Mouse (Mus musculus) heart, embryonic 15.5 days (tissue): Measurements from ENCODE around the gene Cd82. TPM values are rescaled to one million over a fixed set of nuclear protein-coding genes. Genes with fewer than 3 reads are reported as not detected.

Experiments used
- ATAC-seq: fragments of 200-750 bp; cut with Nextera tagmentation; replicated peaks from 2 replicates; pipeline ENCODE4 v1.8.0; 2017; ENCODE audit warnings: low read depth, moderate TSS enrichment; ENCODE audit not compliant: insufficient number of reproducible peaks, insufficient read depth, low FRiP score
- H3K27ac ChIP-seq: fragments of 300-500 bp; sonication (generic); 2 replicates; pipeline ENCODE4 v1.5.1; 2015; ENCODE audit warnings: mild to moderate bottlenecking, inconsistent platforms
- H3K27me3 ChIP-seq: fragments of 300-500 bp; sonication (generic); 2 replicates; pipeline ENCODE4 v1.6.1; 2015; ENCODE audit warnings: inconsistent platforms
- H3K36me3 ChIP-seq: fragments of 300-500 bp; sonication (generic); 2 replicates; pipeline ENCODE4 v1.6.1; 2015; ENCODE audit warnings: mild to moderate bottlenecking, inconsistent platforms
- H3K4me1 ChIP-seq: fragments of 300-500 bp; sonication (generic); replicated peaks from 2 replicates; pipeline ENCODE4 v1.6.1; 2015; ENCODE audit warnings: inconsistent platforms
- H3K4me2 ChIP-seq: fragments of 300-500 bp; sonication (generic); 2 replicates; pipeline ENCODE4 v1.6.1; 2015; ENCODE audit warnings: inconsistent platforms, mild to moderate bottlenecking, moderate library complexity
- H3K4me3 ChIP-seq: fragments of 300-500 bp; sonication (generic); 2 replicates; pipeline ENCODE4 v1.5.1; 2015; ENCODE audit warnings: mild to moderate bottlenecking, inconsistent platforms
- H3K9ac ChIP-seq: fragments of 300-500 bp; sonication (generic); 2 replicates; pipeline ENCODE4 v1.6.1; 2015; ENCODE audit warnings: mild to moderate bottlenecking, inconsistent platforms
- H3K9me3 ChIP-seq: fragments of 300-500 bp; sonication (generic); replicated peaks from 2 replicates; pipeline ENCODE4 v1.6.1; 2016; ENCODE audit warnings: inconsistent platforms
- WGBS: fragments of 180-500 bp; shearing (Covaris S2); methylation state at CpG from one replicate; pipeline ENCODE4 v1.1.7; 2015; ENCODE audit warnings: mixed read lengths; 5-methylcytosine and 5-hydroxymethylcytosine counted together
- polyA plus RNA-seq: library from polyadenylated mRNA; unstranded; fragments of >200 nt; fragmentation: Nextera tagmentation; extraction: Ambion mirVana; gene quantifications from 2 replicates; pipeline ENCODE4 v1.2.1, GENCODE M21; 2015

Cd82 gene
- polyA plus RNA-seq, 1 experiment from 2014 or later: 24.4 TPM

DNA sequence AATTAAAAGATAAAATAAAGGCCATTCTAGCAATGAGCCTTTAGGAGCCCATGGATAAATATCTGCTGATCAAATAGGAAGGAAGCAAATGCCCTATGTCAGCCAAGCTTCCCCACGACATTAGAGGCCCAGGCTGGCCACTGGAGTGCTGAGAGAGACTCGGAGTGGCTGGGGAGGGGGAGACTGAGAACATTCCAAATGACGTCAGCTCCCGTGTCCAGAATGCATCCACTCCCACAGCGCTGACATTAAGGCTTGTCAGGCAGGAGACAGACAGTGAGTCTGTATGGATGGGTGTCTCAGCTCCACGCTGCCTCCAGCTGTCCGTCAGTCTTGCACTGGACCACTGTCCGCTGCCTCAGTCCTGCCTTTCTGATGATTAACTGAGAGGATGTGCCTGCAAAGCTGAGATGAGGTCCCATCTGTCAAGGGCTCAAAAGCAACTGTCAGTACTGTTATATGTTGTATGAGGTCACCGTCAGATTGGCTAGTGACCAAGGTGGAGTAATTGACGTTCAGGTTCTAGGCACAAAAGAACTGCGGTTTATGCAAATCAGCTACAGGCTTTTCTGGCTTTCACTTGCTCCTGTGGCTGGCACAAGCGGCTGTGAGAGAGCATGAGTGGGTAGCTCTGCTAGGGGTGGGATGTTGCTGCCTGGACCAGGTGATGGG lies 51.9 kb downstream of the Cd82 start:
- H3K27me3 ChIP-seq: peaks cover 4% of the 10 kb centered on the region
- H3K4me2 ChIP-seq: no peak overlapping the region
- peaks cover 17% of the 10 kb centered on the region for H3K4me1 ChIP-seq
- WGBS: 41% methylated on average over 12 of the region's 12 CpGs
- ATAC-seq: no peak
- H3K9me3 ChIP-seq: no peaks in the 10 kb centered on the region
- no peak overlapping the region for H3K27ac ChIP-seq
- no peak overlapping the region for H3K9ac ChIP-seq
- H3K36me3 ChIP-seq: no peaks in the 10 kb centered on the region
- H3K4me3 ChIP-seq: no peak overlapping the region

DNA sequence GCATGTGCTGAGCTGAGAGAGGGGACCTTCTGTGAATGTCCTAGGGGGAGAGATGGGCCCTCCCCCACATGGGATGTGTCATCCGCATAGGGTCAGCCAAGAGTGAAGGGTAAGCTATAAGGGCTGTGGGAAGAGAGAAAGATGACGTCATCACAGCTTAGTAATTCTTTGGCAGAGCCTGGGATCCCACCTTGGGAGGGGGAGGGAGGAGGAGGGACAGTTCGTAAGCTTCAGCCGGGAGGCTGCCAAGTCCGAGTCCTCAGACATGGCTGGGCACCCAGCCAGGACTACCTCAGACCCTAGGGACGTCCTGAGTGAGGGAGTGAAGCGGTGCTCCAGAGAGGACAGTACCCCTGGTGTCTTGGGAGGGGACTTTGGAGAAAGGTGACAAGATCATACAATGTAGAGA lies 57.9 kb downstream of the Cd82 start:
- peak; percentile 77 for ATAC-seq
- no peak overlapping the region for H3K9ac ChIP-seq
- H3K27ac ChIP-seq: no peak overlapping the region

DNA sequence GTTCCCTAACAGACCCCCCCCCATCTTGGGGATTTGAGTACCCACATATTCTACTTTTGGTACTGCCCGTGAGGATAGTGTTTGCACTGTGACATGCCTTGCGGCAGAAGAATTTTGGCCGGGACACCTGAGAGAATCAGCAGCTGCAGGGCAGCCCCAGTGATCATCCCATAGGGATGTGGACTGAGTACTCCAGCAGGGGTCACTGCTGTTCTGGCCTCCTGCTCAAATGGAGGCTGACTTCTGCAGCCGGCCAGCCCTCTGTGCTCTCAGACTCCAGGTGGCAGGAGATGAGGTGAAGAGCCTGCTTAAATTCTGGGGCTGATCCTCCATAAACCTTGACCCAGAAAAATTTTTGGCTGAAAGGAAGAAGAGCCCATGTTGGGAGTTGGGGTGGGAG lies 58.8 kb downstream of the Cd82 start:
- Histone ChIP-seq H3K4me1 (peaks cover 16% of the 10 kb centered on the region), H3K4me3 (no peak overlapping the region), H3K9ac (no peak overlapping the region), H3K27me3 (peaks cover 6% of the 10 kb centered on the region), H3K4me2 (no peak overlapping the region), H3K36me3 (no peaks in the 10 kb centered on the region), H3K9me3 (no peaks in the 10 kb centered on the region), H3K27ac (no peak overlapping the region)
- WGBS: 29% methylated on average over 4 of the region's 4 CpGs
- no peak for ATAC-seq

More for the DNA sequence above, 57.9 kb downstream of the Cd82 start:
- Histone ChIP-seq H3K36me3 (no peaks in the 10 kb centered on the region), H3K4me1 (peaks cover 16% of the 10 kb centered on the region), H3K4me3 (no peak overlapping the region), H3K27me3 (peaks cover 6% of the 10 kb centered on the region), H3K9me3 (no peaks in the 10 kb centered on the region), H3K4me2 (peak overlapping the region; percentile 11; the same call in 1 of the 2 replicates)
- WGBS: 10% methylated on average over 7 of the region's 7 CpGs

DNA sequence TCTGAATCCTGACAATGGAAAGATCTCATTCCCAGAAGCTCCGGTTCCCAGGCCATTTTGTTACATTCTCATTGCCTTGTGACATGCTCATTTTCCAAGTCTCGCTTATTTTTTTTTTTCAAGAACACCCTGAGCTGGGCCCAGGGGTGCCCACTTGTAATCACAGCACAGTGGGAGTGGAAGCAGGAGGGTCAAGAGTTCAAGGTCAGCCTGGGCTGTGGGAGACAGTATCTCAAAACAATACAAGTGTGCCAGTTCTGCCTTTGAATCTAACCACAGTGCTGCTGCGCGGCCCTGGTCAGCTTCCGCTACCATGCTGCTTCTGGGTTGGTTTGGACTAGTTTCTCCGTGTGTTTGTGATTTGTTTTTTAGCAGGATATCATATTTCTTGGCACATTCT lies 59.7 kb downstream of the Cd82 start:
- H3K4me2 ChIP-seq: no peak overlapping the region
- H3K9me3 ChIP-seq: no peaks in the 10 kb centered on the region
- H3K36me3 ChIP-seq: no peaks in the 10 kb centered on the region
- no peak for ATAC-seq
- H3K9ac ChIP-seq: no peak overlapping the region
- no peak overlapping the region for H3K27ac ChIP-seq
- H3K4me1 ChIP-seq: peaks cover 16% of the 10 kb centered on the region
- H3K4me3 ChIP-seq: no peak overlapping the region
- 78% methylated on average over 6 of the region's 6 CpGs for WGBS
- peaks cover 6% of the 10 kb centered on the region; the same call in 1 of the 2 replicates for H3K27me3 ChIP-seq

DNA sequence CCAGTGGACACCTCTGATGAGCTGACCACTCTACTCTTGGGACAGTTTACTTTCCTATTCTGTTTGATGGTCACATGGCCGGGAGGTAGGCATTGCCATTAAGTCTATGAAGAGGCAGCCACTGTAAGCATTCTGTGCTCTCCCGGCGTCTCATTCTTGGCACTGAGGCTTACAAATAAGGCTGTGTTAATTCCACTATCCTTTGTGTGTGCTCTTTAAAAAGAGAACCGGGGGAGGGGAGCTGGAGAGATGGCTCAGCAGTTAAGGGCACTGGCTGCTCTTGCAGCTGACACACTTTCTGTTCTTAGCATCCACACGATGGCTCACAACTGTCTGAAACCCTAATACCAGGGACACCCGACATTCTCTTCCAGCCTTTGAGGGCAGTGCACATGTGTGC lies 71.7 kb downstream of the Cd82 start:
- Histone ChIP-seq H3K9me3 (no peaks in the 10 kb centered on the region), H3K4me1 (no peaks in the 10 kb centered on the region), H3K36me3 (no peaks in the 10 kb centered on the region), H3K4me2 (no peak overlapping the region), H3K27me3 (peaks cover 6% of the 10 kb centered on the region; the same call in 1 of the 2 replicates), H3K4me3 (no peak overlapping the region), H3K27ac (no peak overlapping the region), H3K9ac (no peak overlapping the region)
- 63% methylated on average over 6 of the region's 6 CpGs for WGBS
- no peak for ATAC-seq

DNA sequence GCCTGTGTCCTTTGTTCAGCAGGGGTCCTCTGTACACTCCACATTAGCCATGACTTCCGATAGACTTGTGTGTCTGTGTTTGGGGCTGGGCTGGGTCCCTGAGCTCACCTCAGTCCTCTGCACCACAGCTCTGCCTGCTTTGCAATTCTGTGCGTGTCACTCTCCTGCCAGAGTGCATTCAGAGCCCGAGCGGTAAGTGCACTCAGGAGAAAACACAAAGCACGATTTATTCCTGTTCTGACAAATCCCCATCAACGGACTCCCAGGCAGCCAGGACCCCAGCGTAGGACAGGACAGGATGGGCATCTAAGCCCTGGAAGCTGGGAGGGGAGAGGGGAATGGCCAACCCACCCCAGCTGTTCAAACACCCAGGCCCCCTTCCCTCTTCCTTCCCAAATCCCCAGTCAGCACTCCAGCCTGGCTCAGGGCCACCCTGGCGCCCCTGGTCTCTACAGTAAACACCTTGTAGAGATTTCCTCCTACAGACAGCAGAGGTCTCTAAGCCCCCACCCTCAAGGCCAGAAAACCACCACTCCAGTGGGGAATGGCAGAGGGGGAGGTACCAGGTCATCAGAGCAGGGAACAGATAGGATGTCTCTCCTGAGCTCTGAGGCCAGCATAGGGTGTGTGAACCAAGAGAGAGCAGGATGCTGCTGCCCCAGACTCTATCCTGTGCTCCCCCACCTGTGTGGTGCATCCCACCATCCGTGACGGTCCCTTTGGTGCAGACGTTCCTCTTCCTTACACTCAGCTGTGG lies 72.6 kb downstream of the Cd82 start:
- ATAC-seq: no peak
- WGBS: 40% methylated on average over 11 of the region's 11 CpGs
- H3K27ac ChIP-seq: no peak overlapping the region
- H3K4me3 ChIP-seq: no peak overlapping the region
- H3K9ac ChIP-seq: no peak overlapping the region
- H3K27me3 ChIP-seq: peaks cover 6% of the 10 kb centered on the region; the same call in 1 of the 2 replicates
- H3K4me1 ChIP-seq: no peaks in the 10 kb centered on the region
- H3K4me2 ChIP-seq: no peak overlapping the region
- H3K36me3 ChIP-seq: no peaks in the 10 kb centered on the region
- H3K9me3 ChIP-seq: no peaks in the 10 kb centered on the region

DNA sequence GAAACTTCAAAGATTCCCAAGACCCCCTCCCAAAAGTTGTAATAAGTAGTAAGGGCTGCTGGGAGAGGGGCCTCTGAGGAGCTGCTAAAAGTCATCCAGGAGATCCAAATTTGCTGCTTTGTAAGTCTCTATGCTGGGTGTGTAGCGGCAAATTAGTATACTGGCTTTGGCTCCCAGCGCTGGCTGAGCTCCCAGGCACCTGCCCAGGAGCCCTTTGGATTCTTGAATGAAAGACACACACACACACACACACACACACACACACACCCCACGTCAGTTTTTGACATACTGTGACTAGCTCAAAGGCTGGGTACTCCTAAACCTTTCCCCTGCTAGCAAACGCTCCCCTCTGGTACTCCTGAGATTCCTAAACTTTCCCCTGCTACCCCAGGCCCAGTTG lies 76.0 kb downstream of the Cd82 start:
- ATAC-seq: no peak
- H3K27ac ChIP-seq: no peak overlapping the region
- no peak overlapping the region for H3K9ac ChIP-seq
- 63% methylated on average over 4 of the region's 4 CpGs for WGBS
- no peaks in the 10 kb centered on the region for H3K4me1 ChIP-seq
- no peaks in the 10 kb centered on the region for H3K36me3 ChIP-seq
- H3K27me3 ChIP-seq: peaks cover 6% of the 10 kb centered on the region; the same call in 1 of the 2 replicates
- no peak overlapping the region for H3K4me2 ChIP-seq
- no peak overlapping the region for H3K4me3 ChIP-seq
- no peaks in the 10 kb centered on the region for H3K9me3 ChIP-seq

DNA sequence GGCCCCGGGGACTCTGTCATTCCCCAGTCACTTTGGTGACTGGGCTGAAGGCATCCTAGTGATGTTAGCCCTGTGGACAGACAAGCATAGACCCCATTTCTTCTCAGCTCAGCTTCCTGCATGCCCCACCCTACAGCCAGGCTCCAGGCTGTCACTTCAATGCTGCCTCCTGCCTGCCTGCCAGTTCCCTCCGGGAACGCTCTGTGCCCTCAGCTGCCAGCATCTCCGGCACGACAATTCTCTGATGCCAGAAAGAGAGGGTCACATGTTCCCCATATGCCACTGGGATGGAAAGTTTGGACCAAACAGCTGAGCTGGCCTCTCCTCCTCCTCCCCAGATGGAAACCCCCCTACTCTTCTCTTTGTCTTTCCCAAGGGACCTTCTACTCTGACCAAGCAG lies 79.1 kb downstream of the Cd82 start:
- 76% methylated on average over 5 of the region's 5 CpGs for WGBS

DNA sequence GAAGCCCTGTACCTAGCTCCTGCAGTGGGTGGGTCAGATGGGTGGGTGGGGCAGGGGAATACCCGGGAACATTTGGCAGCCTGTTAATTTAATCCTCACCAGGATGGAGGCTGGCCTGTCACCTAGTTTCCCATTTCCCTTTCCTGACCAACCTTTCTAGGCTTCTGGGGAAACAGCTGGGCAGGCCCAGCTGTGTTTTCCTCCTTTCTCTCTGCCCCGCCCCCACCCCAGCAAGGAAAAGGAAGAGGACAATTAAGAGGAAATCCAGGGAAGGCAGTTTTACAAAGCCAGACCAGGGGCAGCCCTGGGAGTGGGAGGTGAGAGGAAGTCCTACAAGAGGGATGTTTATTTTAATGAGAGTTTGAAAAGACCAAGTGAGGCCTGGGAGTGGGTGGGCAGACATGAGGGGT lies 82.3 kb downstream of the Cd82 start:
- 0 out of 2 replicates have a peak, but pooled peaks cover 5% of the 10 kb centered on the region for H3K4me1 ChIP-seq
- 15% methylated on average over 2 of the region's 2 CpGs for WGBS
- no peak overlapping the region for H3K4me2 ChIP-seq
- no peaks in the 10 kb centered on the region for H3K9me3 ChIP-seq
- H3K27ac ChIP-seq: peak overlapping the region; percentile 21; the same call in 1 of the 2 replicates
- H3K36me3 ChIP-seq: no peaks in the 10 kb centered on the region
- H3K9ac ChIP-seq: no peak overlapping the region
- no peak overlapping the region for H3K4me3 ChIP-seq
- no peaks in the 10 kb centered on the region for H3K27me3 ChIP-seq
- 0 out of 2 replicates have a peak, but pooled peaks have one; percentile 31 for ATAC-seq

More for the DNA sequence above, 79.1 kb downstream of the Cd82 start:
- H3K27me3 ChIP-seq: 0 out of 2 replicates have a peak, but pooled peaks cover 2% of the 10 kb centered on the region
- H3K4me3 ChIP-seq: no peak overlapping the region
- no peak overlapping the region for H3K4me2 ChIP-seq
- H3K9ac ChIP-seq: no peak overlapping the region
- H3K9me3 ChIP-seq: no peaks in the 10 kb centered on the region
- no peak overlapping the region for H3K27ac ChIP-seq
- 0 out of 2 replicates have a peak, but pooled peaks cover 5% of the 10 kb centered on the region for H3K4me1 ChIP-seq
- H3K36me3 ChIP-seq: no peaks in the 10 kb centered on the region
- no peak for ATAC-seq

DNA sequence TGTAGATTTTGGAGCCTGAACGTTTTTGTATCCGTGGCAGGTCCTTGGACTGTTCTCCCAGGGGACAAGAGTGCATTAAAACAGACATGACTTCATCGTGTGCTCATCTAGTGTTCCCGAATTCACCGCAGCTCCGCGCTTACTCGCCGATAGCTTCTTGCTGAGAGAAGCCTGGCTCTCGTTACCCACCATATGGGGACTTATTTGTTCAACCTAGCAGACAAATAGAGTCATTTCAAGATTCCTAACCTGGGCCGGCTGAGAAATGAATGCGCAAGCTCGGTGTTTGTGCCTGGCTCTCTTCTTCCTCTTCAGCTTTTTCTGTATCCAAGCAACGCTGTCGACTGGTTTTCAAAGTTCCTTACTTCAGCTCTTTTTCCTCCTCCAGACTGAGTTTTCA lies 85.1 kb downstream of the Cd82 start:
- Histone ChIP-seq H3K4me1 (0 out of 2 replicates have a peak, but pooled peaks cover 5% of the 10 kb centered on the region), H3K27ac (peak overlapping the region; percentile 12; the same call in 1 of the 2 replicates), H3K4me2 (no peak overlapping the region), H3K4me3 (no peak overlapping the region), H3K27me3 (no peaks in the 10 kb centered on the region), H3K36me3 (no peaks in the 10 kb centered on the region), H3K9ac (no peak overlapping the region), H3K9me3 (no peaks in the 10 kb centered on the region)
- ATAC-seq: no peak
- WGBS: 50% methylated on average over 15 of the region's 15 CpGs

DNA sequence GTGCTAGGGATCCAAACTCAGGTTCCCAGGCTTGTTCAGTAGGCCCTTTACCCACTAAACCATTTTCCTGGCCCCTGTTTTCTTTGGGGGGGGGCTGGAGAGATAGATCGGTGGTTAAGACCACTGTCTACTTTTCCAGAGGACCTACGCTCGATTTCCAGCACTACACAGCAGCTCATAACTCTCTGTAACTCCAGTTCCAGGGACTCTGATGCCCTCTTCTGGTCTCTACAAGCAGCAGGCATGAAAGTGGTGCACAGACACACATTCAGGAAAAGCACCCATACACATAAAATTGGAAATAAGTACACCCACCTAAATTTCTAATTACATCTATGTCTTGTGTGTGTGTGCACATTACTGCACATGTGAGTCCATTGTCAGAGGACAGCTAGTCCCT lies 85.8 kb downstream of the Cd82 start:
- Histone ChIP-seq H3K4me2 (no peak overlapping the region), H3K9me3 (no peaks in the 10 kb centered on the region), H3K27ac (no peak overlapping the region), H3K36me3 (no peaks in the 10 kb centered on the region), H3K27me3 (no peaks in the 10 kb centered on the region), H3K4me1 (0 out of 2 replicates have a peak, but pooled peaks cover 5% of the 10 kb centered on the region), H3K4me3 (no peak overlapping the region), H3K9ac (no peak overlapping the region)
- WGBS: 96% methylated on average over 3 of the region's 3 CpGs
- no peak for ATAC-seq
